Mouse (Mus musculus) layer of hippocampus, adult 9-10 months (tissue): ENCODE measurements around the gene G6pdx.

Experiments
- DNase-seq: peaks from one replicate; pipeline ENCODE4 v3.0.0; 2022; ENCODE audit warnings: low spot score

Gene G6pdx

DNA sequence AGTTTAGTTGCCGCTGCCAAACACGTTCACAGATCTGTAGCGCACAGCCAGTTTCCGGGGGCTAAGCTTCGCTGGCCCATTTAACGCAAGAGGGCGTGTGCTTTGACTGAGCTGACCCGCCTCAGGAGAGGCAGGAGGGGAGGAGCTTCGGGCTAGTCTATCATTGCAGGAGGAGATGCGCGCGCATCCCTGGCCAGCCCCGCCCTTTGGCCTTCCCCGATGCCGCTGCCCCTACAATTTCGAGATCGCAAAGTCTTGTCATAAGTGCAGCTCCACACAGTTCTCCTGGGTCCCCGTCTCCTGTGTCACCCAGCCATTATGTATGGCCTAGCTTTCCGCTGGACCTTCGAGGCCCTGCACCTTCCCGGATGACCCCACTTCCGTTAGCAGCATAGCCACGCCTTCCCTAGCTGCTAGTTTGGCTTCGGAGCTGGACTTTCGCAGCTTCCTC lies at the start of gene G6pdx:
Gene G6pdx (minus strand): TSS at position 369 of the 451 bp plus-strand sequence.
- DNase-seq: peak; percentile 71

DNA sequence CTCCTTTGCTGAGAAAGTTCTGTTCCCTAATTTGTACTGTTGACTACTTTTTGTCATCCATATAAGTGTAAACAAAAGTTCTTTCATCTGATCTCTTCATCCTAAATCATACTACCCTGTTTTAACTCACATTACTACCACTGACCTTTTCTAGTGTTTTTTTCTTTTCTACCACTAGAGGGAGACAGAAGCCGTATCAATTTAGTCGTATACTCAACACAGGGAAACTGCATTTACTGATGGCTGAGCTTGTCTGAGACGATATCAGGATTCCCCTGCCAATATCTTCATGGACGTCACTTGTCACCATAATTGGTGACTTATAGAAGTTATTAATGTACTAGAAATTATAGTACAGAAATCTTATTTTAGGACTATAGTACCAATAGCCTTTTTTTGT lies 23.8 kb upstream of the G6pdx start:
- peak; percentile 55 for DNase-seq

GRCm38 (mm10) chrX:74451157-74451912 lies 22.3 kb upstream of the G6pdx start:
- DNase-seq: no peak

DNA sequence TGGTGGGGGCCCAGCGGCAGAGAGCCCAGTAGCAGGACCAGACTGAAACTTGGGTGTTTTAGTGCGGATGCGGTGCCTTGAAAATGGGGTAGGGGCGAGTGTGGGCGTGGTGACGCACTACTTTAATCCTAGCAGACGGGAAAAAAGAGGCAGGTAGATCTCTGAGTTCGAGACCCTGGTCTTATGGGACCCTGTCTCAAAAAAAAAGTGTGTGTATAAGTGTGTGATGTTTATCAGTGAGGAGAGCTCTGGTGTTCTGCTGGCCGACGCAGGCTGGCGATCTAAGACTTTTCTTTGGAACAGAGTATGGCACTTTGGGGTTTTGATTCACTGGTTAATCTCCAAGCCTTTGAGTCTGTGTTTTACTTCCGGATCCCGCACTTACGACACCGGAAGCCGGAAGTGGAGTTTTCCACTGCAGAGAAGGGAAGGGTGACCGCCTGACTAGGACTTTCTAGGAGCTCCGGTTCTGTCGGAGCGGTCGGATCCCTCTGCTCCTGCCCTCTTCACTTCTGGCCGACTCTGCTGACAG lies 362 bp upstream of the G6pdx start:
- peak; percentile 53 for DNase-seq

DNA sequence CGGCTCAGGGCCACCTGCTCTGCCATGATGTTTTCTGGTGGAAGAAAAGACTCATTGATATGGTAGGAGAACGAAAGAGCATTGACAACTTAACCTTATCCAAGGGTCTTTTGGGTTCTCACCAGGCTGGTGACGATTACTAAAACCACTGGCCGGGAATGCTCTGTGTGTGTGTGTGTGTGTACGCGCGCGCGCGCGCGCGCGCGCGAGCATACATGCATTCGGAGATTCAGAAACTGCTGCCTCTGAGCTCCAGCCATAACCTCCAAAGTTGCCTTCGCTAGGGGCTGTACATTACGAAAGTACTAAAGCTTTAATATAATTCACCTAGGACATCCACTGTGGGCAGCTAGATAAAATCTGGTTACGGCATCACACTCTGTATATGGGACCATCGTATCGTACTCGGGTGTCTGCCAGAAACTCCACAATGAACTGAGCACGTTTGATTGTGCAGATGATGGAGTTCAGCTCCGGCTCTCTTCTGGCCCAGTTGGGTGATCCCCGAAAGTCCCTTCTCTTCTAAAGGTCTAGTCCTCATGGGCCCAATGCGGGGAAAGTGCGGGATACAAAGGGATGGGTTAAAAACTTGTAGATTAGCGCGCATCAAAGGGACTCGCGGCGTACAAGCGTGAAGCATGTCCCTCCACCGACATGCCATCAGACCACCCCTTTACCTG lies 708 bp downstream of the G6pdx start:
- DNase-seq: no peak

DNA sequence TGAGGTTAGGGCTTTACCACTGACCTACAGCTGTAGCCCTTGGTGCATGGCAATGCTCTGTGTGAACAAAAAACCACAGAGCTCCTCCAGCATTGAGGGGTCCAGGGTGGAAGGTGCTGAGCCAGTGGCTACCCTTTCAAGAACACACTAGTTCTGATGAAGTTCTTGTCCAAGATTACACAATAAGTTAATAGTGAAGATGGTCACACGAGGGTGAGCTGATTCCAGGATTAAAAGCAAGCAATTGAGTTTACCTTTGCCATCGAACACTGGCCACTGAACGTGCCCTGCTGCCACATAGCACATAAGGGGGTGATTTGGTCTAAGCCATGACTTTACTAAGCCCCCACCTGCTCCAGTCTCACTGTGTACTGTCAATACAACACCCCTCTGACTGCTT lies 1.9 kb downstream of the G6pdx start:
- DNase-seq: no peak

DNA sequence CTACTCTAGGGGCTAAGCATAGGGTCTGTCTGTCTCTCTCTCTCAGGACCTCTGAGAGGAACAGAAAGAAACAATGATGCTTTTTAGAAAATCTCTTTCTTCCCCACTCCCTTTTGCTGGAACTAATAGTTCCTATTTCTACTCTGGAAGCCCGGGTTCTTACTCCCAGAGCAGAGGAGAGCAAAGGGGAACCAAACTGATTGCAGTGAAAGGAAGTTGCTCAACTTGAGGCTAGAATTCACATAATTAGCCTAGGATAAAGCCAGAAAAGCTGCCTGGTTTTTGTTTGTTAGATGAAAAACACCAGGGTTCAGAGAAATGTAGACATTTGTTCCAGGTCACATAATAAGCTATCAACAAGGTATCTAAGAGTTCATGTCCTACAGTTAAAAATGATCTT lies 2.7 kb downstream of the G6pdx start:
- DNase-seq: no peak

DNA sequence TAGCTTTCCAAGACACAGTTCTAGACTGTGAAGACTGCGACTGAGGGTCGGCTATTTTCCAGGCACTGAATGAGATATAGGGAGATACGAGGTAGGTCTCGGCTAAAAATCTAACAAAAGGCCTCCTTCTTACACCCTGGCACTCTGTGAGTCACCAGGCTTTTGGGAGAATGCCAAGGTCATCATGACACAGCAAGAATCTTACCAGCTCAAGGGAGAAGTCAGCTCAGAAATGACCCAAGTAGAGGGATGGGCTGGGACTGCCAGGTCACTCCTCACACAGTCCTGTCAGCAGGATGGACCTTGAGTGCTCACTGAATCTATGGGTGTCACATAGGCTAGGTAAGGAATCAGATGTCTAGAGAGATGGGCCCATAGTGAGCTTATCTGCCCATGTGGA lies 3.8 kb downstream of the G6pdx start:
- DNase-seq: no peak

DNA sequence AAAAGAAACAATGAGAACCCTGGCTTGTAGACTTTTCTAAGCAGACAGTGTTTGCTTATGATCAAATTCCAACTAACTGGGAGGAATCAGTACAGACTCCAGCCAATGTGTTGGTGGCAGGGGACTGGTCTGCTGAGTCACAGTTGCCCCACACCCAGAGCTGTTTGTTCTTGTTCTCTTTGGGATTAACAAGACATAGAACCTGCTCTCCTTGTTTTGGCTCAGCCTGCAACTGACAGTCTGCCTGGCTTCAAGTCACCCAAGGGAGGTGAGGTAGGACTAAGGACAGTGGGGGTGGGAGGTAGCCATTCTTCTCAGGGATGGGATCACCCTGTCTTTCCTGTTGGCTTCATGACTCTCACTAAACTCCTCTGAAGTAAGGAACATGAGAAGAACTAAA lies 4.6 kb downstream of the G6pdx start:
- DNase-seq: no peak

DNA sequence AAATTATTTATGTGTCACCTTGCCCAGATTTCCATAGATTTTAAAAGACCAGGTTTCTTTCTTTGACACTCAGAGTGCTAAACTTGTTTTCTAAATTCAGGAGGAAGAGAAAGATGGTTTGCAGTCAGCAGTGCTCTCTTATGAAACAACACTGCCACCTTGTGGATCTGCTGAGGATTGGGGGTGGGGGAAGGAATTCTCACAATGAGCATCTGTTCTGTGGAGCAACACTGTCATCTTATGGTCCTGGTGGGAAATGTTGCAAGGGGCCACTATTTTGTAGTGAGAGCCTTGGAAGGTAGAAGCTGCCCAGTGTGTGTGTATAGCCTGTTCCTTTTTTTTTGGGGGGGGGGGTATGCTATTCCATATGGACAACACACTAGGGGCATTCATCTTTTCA lies 15.6 kb downstream of the G6pdx start:
- DNase-seq: peak; percentile 73

DNA sequence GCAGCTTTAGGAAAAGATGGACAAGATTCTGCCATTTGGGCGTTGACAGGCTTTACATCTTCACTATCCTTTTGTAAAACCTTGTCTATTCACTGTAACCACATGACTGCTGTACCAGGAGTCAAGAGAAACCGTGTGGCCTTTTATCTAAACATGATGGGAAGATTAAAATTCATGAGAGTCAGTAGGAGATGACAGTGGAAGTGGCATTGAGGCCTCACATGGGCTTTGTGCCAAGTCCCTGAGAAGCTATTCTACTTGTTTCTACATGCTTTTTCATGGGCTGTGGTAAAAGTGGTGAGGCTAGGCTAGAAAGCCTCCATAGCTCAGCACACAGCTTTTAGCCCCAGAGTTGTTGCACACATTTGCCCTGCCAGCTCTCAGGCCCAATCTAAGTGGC lies 20.7 kb downstream of the G6pdx start:
- no peak for DNase-seq

DNA sequence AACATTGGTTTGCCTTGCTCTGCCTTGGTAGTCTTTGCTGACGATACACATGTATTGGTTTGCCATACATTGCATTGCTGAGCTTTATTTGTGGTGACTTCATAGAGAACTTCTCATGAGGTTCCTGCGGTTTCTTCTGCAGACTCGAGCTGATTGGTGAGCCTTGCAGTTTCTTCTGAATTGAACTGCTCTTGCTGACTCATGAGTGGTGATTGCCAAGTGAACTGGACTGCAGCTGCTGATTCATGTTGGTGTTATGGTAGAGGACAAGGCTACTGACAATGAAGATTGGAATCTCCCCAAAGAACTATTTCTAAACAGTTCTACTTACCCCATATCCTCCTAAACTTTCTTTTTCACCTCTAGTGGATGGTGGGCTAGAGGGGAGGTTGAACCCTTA lies 28.9 kb downstream of the G6pdx start:
- DNase-seq: no peak

DNA sequence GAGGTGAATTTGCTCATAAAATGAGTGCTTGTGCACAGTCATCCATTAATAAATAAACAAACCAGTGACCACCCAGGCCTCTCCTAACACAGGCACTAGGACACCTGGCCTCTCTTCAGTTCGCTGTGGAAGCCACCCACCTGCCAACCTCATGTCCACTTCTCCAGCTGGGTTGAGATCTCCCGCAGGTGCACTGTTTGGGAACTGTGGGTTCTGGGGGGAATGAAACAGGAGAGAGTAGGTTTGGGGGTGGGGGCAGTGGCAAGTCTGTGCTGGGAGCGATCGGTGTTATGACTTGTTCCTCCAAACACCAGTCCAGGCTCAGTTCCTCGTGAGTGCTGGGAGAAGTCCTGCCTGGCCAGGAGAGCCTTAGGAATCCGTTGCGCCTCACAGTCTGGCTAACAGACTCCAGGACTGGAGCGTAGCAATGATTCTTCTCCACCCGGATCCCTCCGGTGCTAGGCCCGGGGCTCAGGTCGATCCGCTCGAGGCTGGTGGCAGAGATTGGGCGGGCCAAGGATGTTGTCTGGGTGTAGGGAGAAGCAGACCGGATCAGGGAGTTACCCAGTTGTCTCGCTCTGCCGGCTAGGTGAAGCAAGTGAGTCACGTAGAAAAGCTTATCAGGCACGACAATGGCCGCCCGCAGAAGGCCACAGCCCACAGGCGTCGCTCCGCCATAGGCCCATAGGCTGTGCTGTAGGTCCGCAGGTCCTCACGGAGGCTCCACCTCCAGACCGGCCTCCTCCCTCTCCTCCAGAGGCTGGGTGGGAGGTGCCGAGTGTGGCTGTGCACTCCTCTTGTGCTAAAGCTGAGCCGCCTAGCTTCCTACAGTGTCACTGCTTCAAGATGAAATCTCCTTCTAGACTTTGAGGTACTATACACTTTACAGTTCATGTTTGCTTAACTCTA lies 36.2 kb downstream of the G6pdx start, which contains the start of the genes Fam3a and Ikbkg:
Gene Fam3a (minus strand): TSS at position 738 of the 909 bp plus-strand sequence.
Gene Ikbkg (plus strand): TSS at position 756 of the 909 bp plus-strand sequence.
- peak; percentile 22 for DNase-seq

GRCm38 (mm10) chrX:74388153-74388552 lies 40.8 kb downstream of the G6pdx start:
- no peak for DNase-seq

DNA sequence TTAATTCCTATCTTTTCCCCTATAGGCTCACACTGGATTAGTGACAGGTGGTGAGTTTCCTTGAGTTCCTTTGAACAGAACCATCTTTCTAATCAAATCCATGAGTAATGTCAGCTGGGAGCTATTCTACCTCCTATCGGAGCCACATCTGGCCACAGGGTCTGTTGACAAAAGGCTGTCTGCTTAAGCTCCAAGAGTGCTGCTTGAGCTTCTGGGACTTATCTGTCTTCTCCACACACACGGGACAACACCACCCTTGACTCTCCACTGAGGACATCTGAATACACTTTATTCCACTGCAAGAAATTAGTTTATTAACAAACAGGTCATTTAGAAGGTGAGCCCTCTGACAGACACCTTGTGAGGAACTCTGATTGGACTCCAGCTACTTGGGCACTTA lies 44.5 kb downstream of the G6pdx start:
- DNase-seq: no peak

- peak; percentile 29 for DNase-seq
Measured at GRCm38 (mm10) chrX:74372888-74373549, 56.0 kb downstream of the G6pdx start, which contains the start of the genes Ubl4a and Slc10a3. TSS of gene Ubl4a (minus strand) at chrX:74373218. TSS of gene Slc10a3 (minus strand) at chrX:74373349.

- DNase-seq: no peak
Measured at GRCm38 (mm10) chrX:74368209-74368909, 60.6 kb downstream of the G6pdx start.

DNA sequence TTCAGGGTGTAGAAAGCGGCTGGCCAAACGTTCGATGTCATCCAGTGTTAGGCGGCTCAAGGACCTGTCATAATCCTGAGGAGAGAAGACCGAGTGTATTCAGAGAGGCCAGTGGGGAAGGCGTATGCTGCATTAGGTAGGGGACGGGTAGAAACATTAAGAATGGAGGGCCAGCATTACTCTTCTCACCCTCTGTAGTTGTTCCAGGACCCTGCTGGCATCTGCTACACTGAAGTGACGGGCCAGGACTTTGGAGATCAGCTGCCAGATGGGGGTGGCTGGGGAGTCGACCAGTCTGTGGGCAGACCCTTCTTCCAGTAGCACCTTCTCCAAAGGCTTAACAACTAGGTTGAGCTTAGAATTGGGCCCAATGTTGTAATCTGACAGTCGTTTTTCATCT lies 61.5 kb downstream of the G6pdx start:
- no peak for DNase-seq
